9 mouse cellular contexts compared by ENCODE assay signal in the genomic region with DNA sequence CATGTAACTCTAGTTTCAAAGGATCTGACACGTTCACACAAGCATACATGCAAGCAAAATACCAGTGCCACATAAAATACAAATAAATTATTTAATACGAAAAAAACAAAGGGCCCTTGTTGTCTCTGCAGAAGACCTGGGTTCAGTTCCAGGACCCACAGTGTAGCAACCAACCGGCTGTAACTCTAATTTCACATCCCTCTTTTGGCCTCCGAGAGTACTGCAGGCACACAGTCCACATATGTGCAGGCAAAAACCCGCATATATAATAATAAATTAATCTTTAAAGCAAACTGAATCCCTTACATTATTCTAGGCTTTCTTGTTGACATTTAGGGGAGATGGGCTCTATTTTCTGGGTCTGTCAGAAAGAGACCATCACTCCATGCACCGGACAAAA. TPM values are rescaled to one million over a fixed set of nuclear protein-coding genes. Genes with fewer than 3 reads are reported as not detected.
DNase-seq lines count a peak whose midpoint lies in the region; ATAC-seq and TF ChIP-seq lines count a peak whose summit lies in the region.
"Had no signal": no experiment of that assay in that cellular context is flagged by ENCODE, and none has a peak within 500 bp of the region (broad histone marks: within the 10 kb centered on the region; RNA-seq: fewer than 3 reads in every experiment).

No protein-coding gene starts in this region.

- no peak for DNase-seq in heart, adult 9 months (ENCODE audit: low spot score in 2 of 2)
- no peak for DNase-seq in cerebellum, adult 11 months
- no peak for DNase-seq in adrenal gland, postnatal 36 days

- H3K36me3 ChIP-seq in heart, embryonic 16.5 days (ENCODE audit: control insufficient read depth, insufficient read depth): no peaks in the 10 kb centered on the region
- H3K36me3 ChIP-seq in ES-Bruce4 (ENCODE audit: control insufficient read depth, insufficient read depth, low read length, poor library complexity, severe bottlenecking): no peaks in the 10 kb centered on the region
- H3K36me3 ChIP-seq in embryonic facial prominence, embryonic 13.5 days: no peaks in the 10 kb centered on the region
- H3K36me3 ChIP-seq in liver, embryonic 12.5 days: no peaks in the 10 kb centered on the region
- H3K36me3 ChIP-seq: G1E had no signal

- TF ChIP-seq POLR2A in ES-Bruce4 (IDR thresholded peaks at IDR 0.05; ENCODE audit: insufficient read depth, low read length): no peak

- H3K4me1 ChIP-seq in heart, embryonic 16.5 days (ENCODE audit: control insufficient read depth, insufficient read depth, low read length): peaks cover 7% of the 10 kb centered on the region
- H3K4me1 ChIP-seq in ES-Bruce4 (ENCODE audit: control insufficient read depth, insufficient read depth, low read length): peaks cover 5% of the 10 kb centered on the region
- H3K4me1 ChIP-seq in embryonic facial prominence, embryonic 13.5 days: peaks cover 9% of the 10 kb centered on the region
- peaks cover 20% of the 10 kb centered on the region for H3K4me1 ChIP-seq in liver, embryonic 12.5 days

- peak overlapping the region; percentile 44; the same call in 1 of the 2 replicates for H3K4me2 ChIP-seq in heart, embryonic 16.5 days (ENCODE audit: low read depth, low read length)
- peak overlapping the region; percentile 54; the same call in 1 of the 2 replicates for H3K4me2 ChIP-seq in embryonic facial prominence, embryonic 13.5 days
- H3K4me2 ChIP-seq in liver, embryonic 12.5 days: peak overlapping the region; percentile 55

- ATAC-seq in heart, embryonic 16.5 days (replicated peaks; ENCODE audit: extremely low read depth, insufficient read depth, low FRiP score): no peak
- no peak for ATAC-seq in embryonic facial prominence, embryonic 13.5 days (ENCODE audit: insufficient number of reproducible peaks, insufficient read depth, low FRiP score, low TSS enrichment, low read depth)
- no peak for ATAC-seq in liver, embryonic 12.5 days
- no peak for ATAC-seq in frontal cortex, adult (ENCODE audit: low TSS enrichment)

- no peak overlapping the region for H3K4me3 ChIP-seq in heart, embryonic 16.5 days (ENCODE audit: low read length)
- H3K4me3 ChIP-seq in ES-Bruce4 (ENCODE audit: low read depth, low read length): peak overlapping the region; percentile 55
- no peak overlapping the region; the same call in 1 of the 2 replicates for H3K4me3 ChIP-seq in embryonic facial prominence, embryonic 13.5 days
- 0 out of 2 replicates have a peak overlapping the region, but pooled peaks have one; percentile 28 for H3K4me3 ChIP-seq in liver, embryonic 12.5 days

- WGBS in heart, embryonic 16.5 days: 55% methylated on average over 6 of the region's 6 CpGs
- 48% methylated on average over 6 of the region's 6 CpGs for WGBS in embryonic facial prominence, embryonic 13.5 days
- WGBS in liver, embryonic 12.5 days (ENCODE audit: insufficient replicate concordance): 48% methylated on average over 6 of the region's 6 CpGs

- peak overlapping the region; percentile 19; the same call in 1 of the 2 replicates for H3K27ac ChIP-seq in heart, embryonic 16.5 days (ENCODE audit: low read length)
- H3K27ac ChIP-seq in ES-Bruce4 (ENCODE audit: insufficient read depth, low read length): peak overlapping the region; percentile 92
- H3K27ac ChIP-seq in embryonic facial prominence, embryonic 13.5 days: peak overlapping the region; percentile 62; the same call in 1 of the 2 replicates
- H3K27ac ChIP-seq in liver, embryonic 12.5 days: no peak overlapping the region

- no peak for TF ChIP-seq EP300 in ES-Bruce4 (IDR thresholded peaks at IDR 0.05; ENCODE audit: insufficient read depth, low read depth, low read length)

- H3K9me3 ChIP-seq in heart, embryonic 16.5 days (replicated peaks; ENCODE audit: control insufficient read depth, low read length): no peaks in the 10 kb centered on the region
- no peaks in the 10 kb centered on the region for H3K9me3 ChIP-seq in ES-Bruce4 (replicated peaks; ENCODE audit: control insufficient read depth, insufficient read depth, low read length, poor library complexity, severe bottlenecking)
- no peaks in the 10 kb centered on the region for H3K9me3 ChIP-seq in embryonic facial prominence, embryonic 13.5 days
- no peaks in the 10 kb centered on the region for H3K9me3 ChIP-seq in liver, embryonic 12.5 days (replicated peaks)
- H3K9me3 ChIP-seq: G1E had no signal

- H3K9ac ChIP-seq in heart, embryonic 16.5 days (ENCODE audit: low read length): no peak overlapping the region
- H3K9ac ChIP-seq in ES-Bruce4 (ENCODE audit: low read depth, poor library complexity, severe bottlenecking): peak overlapping the region; percentile 49
- no peak overlapping the region for H3K9ac ChIP-seq in embryonic facial prominence, embryonic 13.5 days
- H3K9ac ChIP-seq in liver, embryonic 12.5 days: no peak overlapping the region

- TF ChIP-seq CTCF in ES-Bruce4 (IDR thresholded peaks at IDR 0.05; ENCODE audit: low read depth, low read length): no peak

- H3K27me3 ChIP-seq in heart, embryonic 16.5 days (ENCODE audit: control insufficient read depth, insufficient read depth, low read length): no peaks in the 10 kb centered on the region
- H3K27me3 ChIP-seq in ES-Bruce4 (ENCODE audit: control insufficient read depth, insufficient read depth, low read length, poor library complexity, severe bottlenecking): no peaks in the 10 kb centered on the region
- H3K27me3 ChIP-seq in embryonic facial prominence, embryonic 13.5 days: no peaks in the 10 kb centered on the region
- H3K27me3 ChIP-seq in liver, embryonic 12.5 days (replicated peaks): 0 out of 2 replicates have a peak, but pooled peaks cover 3% of the 10 kb centered on the region

RNA-seq across cellular contexts. Expression of gene Ier2, which starts 15.9 kb away (rescaled TPM):
- polyA plus RNA-seq in heart, embryonic 16.5 days (2015; fragmentation: Nextera tagmentation; extraction: Ambion mirVana): 43.0 and 43.3 TPM in 2 replicates
- 42.8 and 44.8 TPM in 2 replicates for polyA plus RNA-seq in ES-Bruce4 (2011; ENCODE audit: insufficient read depth, insufficient read length, low read depth, missing spikeins)
- polyA plus RNA-seq in embryonic facial prominence, embryonic 13.5 days (2015; fragmentation: Nextera tagmentation; extraction: Ambion mirVana): 64.3 and 67.6 TPM in 2 replicates
- polyA plus RNA-seq in liver, embryonic 12.5 days (2016; fragmentation: Nextera tagmentation; extraction: Ambion mirVana): 36.4 and 37.4 TPM in 2 replicates
- 10 to 100 TPM; 33.9 to 37.4 TPM for total RNA-seq in adrenal gland, postnatal 36 days (2021)

RNA-seq across cellular contexts. Expression of gene Trmt1, which starts 39.3 kb away (rescaled TPM):
- 43.2 and 46.7 TPM in 2 replicates for polyA plus RNA-seq in heart, embryonic 16.5 days (2015; fragmentation: Nextera tagmentation; extraction: Ambion mirVana)
- 77.6 and 79.8 TPM in 2 replicates for polyA plus RNA-seq in ES-Bruce4 (2011; ENCODE audit: insufficient read depth, insufficient read length, low read depth, missing spikeins)
- polyA plus RNA-seq in embryonic facial prominence, embryonic 13.5 days (2015; fragmentation: Nextera tagmentation; extraction: Ambion mirVana): 71.3 and 78.6 TPM in 2 replicates
- 57.3 and 62.0 TPM in 2 replicates for polyA plus RNA-seq in liver, embryonic 12.5 days (2016; fragmentation: Nextera tagmentation; extraction: Ambion mirVana)
- total RNA-seq in adrenal gland, postnatal 36 days (2021): 10 to 100 TPM; 63.8 to 83.7 TPM

RNA-seq across cellular contexts. Expression of gene Nacc1, which starts 40.9 kb away (rescaled TPM):
- 11.7 and 14.4 TPM in 2 replicates for polyA plus RNA-seq in heart, embryonic 16.5 days (2015; fragmentation: Nextera tagmentation; extraction: Ambion mirVana)
- polyA plus RNA-seq in ES-Bruce4 (2011; ENCODE audit: insufficient read depth, insufficient read length, low read depth, missing spikeins): 89.7 and 97.9 TPM in 2 replicates
- polyA plus RNA-seq in embryonic facial prominence, embryonic 13.5 days (2015; fragmentation: Nextera tagmentation; extraction: Ambion mirVana): 16.3 and 16.6 TPM in 2 replicates
- polyA plus RNA-seq in liver, embryonic 12.5 days (2016; fragmentation: Nextera tagmentation; extraction: Ambion mirVana): 12.5 and 12.9 TPM in 2 replicates
- 10 to 100 TPM; 73.9 to 80.0 TPM for total RNA-seq in adrenal gland, postnatal 36 days (2021)

RNA-seq across cellular contexts. Expression of gene Lyl1, which starts 54.5 kb away (rescaled TPM):
- 10.2 and 12.0 TPM in 2 replicates for polyA plus RNA-seq in heart, embryonic 16.5 days (2015; fragmentation: Nextera tagmentation; extraction: Ambion mirVana)
- not detected in 2 replicates for polyA plus RNA-seq in ES-Bruce4 (2011; ENCODE audit: insufficient read depth, insufficient read length, low read depth, missing spikeins)
- polyA plus RNA-seq in embryonic facial prominence, embryonic 13.5 days (2015; fragmentation: Nextera tagmentation; extraction: Ambion mirVana): 4.8 and 4.9 TPM in 2 replicates
- polyA plus RNA-seq in liver, embryonic 12.5 days (2016; fragmentation: Nextera tagmentation; extraction: Ambion mirVana): 82.3 and 83.1 TPM in 2 replicates
- total RNA-seq in adrenal gland, postnatal 36 days (2021): 1 to 10 TPM; 2.5 to 2.9 TPM

Comparison
In these comparisons a context has a peak if more than half of its experiments do, and no peak if none do; other contexts are left out.
1. H3K4me3 ChIP-seq: peak in ES-Bruce4 (single experiment) and liver, embryonic 12.5 days (single experiment); none in heart, embryonic 16.5 days (single experiment) and embryonic facial prominence, embryonic 13.5 days (single experiment).
2. Peak in every context shown above with its lines, with median percentiles within 50 percentile points of each other: H3K4me2 ChIP-seq.